Mouse (Mus musculus) CH12.LX (cell line): ENCODE results near the gene Ehd1.

Experiments used
- CTCF ChIP-seq, 2 experiments: IDR thresholded peaks in 1 of 2; conservative IDR thresholded peaks in 1 of 2; 2 replicates each; pipeline ENCODE4 v1.5.1; 2011 to 2012; ENCODE audit warnings: low read depth in 2 of 2, low read length in 2 of 2, improper control_type of control experiment in 1 of 2, inconsistent platforms in 1 of 2, mild to moderate bottlenecking in 1 of 2, moderate library complexity in 1 of 2
- POLR2A ChIP-seq: IDR thresholded peaks from 2 replicates; pipeline ENCODE4 v1.6.1; 2011; ENCODE audit warnings: low read depth, mild to moderate bottlenecking, improper control_type of control experiment, low read length

DNA sequence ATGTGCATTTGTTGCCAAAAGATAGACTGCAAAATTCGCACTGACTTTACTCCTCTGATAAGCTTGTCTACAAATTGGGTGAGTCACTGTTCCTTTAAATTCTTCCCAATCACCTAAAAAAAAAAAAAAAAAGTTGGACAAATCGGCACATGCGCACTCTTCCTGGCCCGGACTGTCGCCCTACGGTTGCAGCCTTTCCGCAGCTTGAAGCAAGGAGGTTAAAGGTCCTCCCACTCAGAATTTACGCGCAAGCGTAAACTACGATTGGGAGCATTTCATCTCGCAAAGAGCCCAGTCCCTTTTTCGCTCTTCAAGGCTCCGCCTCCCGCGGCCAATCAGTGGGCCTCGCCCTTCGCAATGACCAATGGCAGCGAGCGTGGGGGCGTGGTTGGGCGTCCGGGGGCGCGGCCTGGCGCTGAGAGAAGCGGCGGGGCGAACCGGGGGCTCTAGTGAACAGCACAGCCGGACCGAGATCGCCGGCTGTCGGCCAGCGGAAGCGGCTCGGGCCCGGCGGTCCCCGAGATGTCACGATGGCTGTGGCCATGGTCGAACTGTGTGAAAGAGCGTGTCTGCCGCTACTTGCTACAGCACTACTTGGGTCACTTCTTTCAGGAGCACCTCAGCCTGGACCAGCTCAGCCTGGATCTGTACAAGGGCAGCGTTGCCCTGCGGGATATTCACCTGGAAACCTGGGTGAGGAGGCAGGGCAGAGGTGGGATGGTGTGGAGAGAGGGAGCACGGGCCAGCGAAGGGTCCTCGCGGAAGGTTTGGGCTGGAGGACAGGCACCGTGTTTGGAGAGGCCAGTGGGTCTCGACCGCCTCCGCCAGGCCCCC is 35.0 kb upstream of the Ehd1 start, which contains the start of gene Atg2a:
- peak; percentile 68 for TF ChIP-seq POLR2A
- no peak for TF ChIP-seq CTCF (conservative IDR thresholded peaks at IDR 0.05 in 1 of 2, IDR thresholded peaks at IDR 0.05 in 1 of 2; ENCODE audit: low read depth in 2 of 2, low read length in 2 of 2)
